Mouse (Mus musculus) kidney, postnatal 4 days (tissue): Measurements from ENCODE around the gene Dnah10.

Experiments used
- DNase-seq, 2 experiments: peaks; one replicate each; pipeline ENCODE4 v3.0.0; 2021; ENCODE audit warnings: mixed read lengths in 2 of 2

The Dnah10 gene

GRCm38 (mm10) chr5:124814797-124815196, 89.9 kb downstream of the Dnah10 start:
- DNase-seq: peak in 1 of 2 experiments; percentile 17

GRCm38 (mm10) chr5:124817050-124817449, 92.2 kb downstream of the Dnah10 start:
- no peak for DNase-seq

- DNase-seq: no peak
These were observed 97.4 kb downstream of the Dnah10 start for GRCm38 (mm10) chr5:124822128-124822894.

GRCm38 (mm10) chr5:124830331-124830730, 105.4 kb downstream of the Dnah10 start:
- DNase-seq: no peak

- DNase-seq: no peak
These were observed 110.3 kb downstream of the Dnah10 start for GRCm38 (mm10) chr5:124835218-124835617.

- DNase-seq: no peak
These were observed 111.2 kb downstream of the Dnah10 start for GRCm38 (mm10) chr5:124836075-124836474.

GRCm38 (mm10) chr5:124836621-124837020, 111.7 kb downstream of the Dnah10 start:
- no peak for DNase-seq

GRCm38 (mm10) chr5:124840202-124840601, 115.3 kb downstream of the Dnah10 start:
- DNase-seq: no peak

GRCm38 (mm10) chr5:124840669-124841068, 115.8 kb downstream of the Dnah10 start:
- DNase-seq: no peak

- no peak for DNase-seq
These were observed 118.5 kb downstream of the Dnah10 start for GRCm38 (mm10) chr5:124843386-124843785.

- no peak for DNase-seq
These were observed 120.0 kb downstream of the Dnah10 start for GRCm38 (mm10) chr5:124844929-124845328.

- DNase-seq: no peak
These were observed 122.1 kb downstream of the Dnah10 start for GRCm38 (mm10) chr5:124847014-124847413.

- no peak for DNase-seq
These were observed 124.1 kb downstream of the Dnah10 start for GRCm38 (mm10) chr5:124848994-124849393.

GRCm38 (mm10) chr5:124851572-124851971, 126.7 kb downstream of the Dnah10 start:
- DNase-seq: no peak

- peak in 1 of 2 experiments; percentile 44 for DNase-seq
These were observed 127.4 kb downstream of the Dnah10 start for GRCm38 (mm10) chr5:124852294-124852693.

- DNase-seq: no peak
These were observed 128.2 kb downstream of the Dnah10 start for GRCm38 (mm10) chr5:124853079-124853478.

- no peak for DNase-seq
These were observed 129.3 kb downstream of the Dnah10 start for GRCm38 (mm10) chr5:124854202-124854601.

- DNase-seq: peak; percentile 19 to 37
These were observed 135.1 kb downstream of the Dnah10 start for GRCm38 (mm10) chr5:124860013-124860412.

GRCm38 (mm10) chr5:124861463-124861862, 136.6 kb downstream of the Dnah10 start:
- DNase-seq: peak; percentile 27 to 49

- peak; percentile 98 to 99 for DNase-seq
These were observed 137.4 kb downstream of the Dnah10 start, which contains the start of the genes Ccdc92 and Zfp664 for GRCm38 (mm10) chr5:124862013-124862866. Gene Ccdc92, minus strand, starts transcription at chr5:124862424. Gene Zfp664, plus strand, starts transcription at chr5:124862691.

GRCm38 (mm10) chr5:124862871-124863741, 138.2 kb downstream of the Dnah10 start:
- DNase-seq: peak; percentile 62 to 79

GRCm38 (mm10) chr5:124868981-124869380, 144.1 kb downstream of the Dnah10 start:
- DNase-seq: peak; percentile 75 to 81

- no peak for DNase-seq
These were observed 147.1 kb downstream of the Dnah10 start for GRCm38 (mm10) chr5:124872033-124872432.
